Mouse (Mus musculus) CH12.LX (cell line): ENCODE measurements at regions not wholly inside any gene's neighbourhood (a gene's known extent, or its start where the extent isn't known, plus 50 kb on each side); places are given as distances from the start of the nearest gene placed in this dataset.

ENCODE experiments used
- DNase-seq: peaks from one replicate; pipeline ENCODE4 v3.0.0-alpha.2; 2013; ENCODE audit errors: extremely low read depth
- H3K27ac ChIP-seq: 2 replicates; pipeline ENCODE4 v1.5.1; 2012; ENCODE audit warnings: low read depth, mild to moderate bottlenecking, control low read depth, moderate library complexity; ENCODE audit not compliant: insufficient read depth
- H3K27me3 ChIP-seq: replicated peaks from 2 replicates; pipeline ENCODE3; 2012; ENCODE audit warnings: inconsistent platforms
- H3K36me3 ChIP-seq, 2 experiments: replicated peaks in 1 of 2; 2 replicates each; pipeline versions ENCODE3 to v1.6.1; 2012; ENCODE audit warnings: inconsistent platforms in 1 of 2, low read length in 1 of 2, mild to moderate bottlenecking in 1 of 2, mixed read lengths in 1 of 2, moderate library complexity in 1 of 2; ENCODE audit not compliant: control insufficient read depth in 1 of 2, insufficient read depth in 1 of 2
- H3K4me1 ChIP-seq, 2 experiments: 2 replicates each; pipeline ENCODE4 v1.6.1; 2012; ENCODE audit warnings: inconsistent platforms in 1 of 2, moderate library complexity in 1 of 2; ENCODE audit not compliant: insufficient read depth in 2 of 2, control insufficient read depth in 1 of 2
- H3K4me2 ChIP-seq: 2 replicates; pipeline ENCODE4 v1.6.1; 2012; ENCODE audit warnings: low read depth, mild to moderate bottlenecking, control low read depth; ENCODE audit not compliant: poor library complexity, insufficient read depth, severe bottlenecking
- H3K4me3 ChIP-seq, 3 experiments: fragments of 150-350 bp in 1 of 3; sonication (generic) in 1 of 3; replicated peaks in 1 of 3; 2 replicates each; pipeline versions ENCODE3 to v1.5.1; 2011 to 2012; ENCODE audit warnings: low read depth in 2 of 3, low read length in 2 of 3, mild to moderate bottlenecking in 2 of 3, moderate library complexity in 2 of 3, control low read depth in 1 of 3, improper control_type of control experiment in 1 of 3, inconsistent platforms in 1 of 3, mixed read lengths in 1 of 3; ENCODE audit not compliant: poor library complexity in 1 of 3
- H3K79me2 ChIP-seq: replicated peaks from 2 replicates; pipeline ENCODE4 v1.6.1; 2012; ENCODE audit warnings: mild to moderate bottlenecking, moderate library complexity; ENCODE audit not compliant: control insufficient read depth, poor library complexity, insufficient read depth, severe bottlenecking; ENCODE audit errors: extremely low read depth
- H3K9ac ChIP-seq: 2 replicates; pipeline ENCODE4 v1.6.1; 2012; ENCODE audit warnings: low read depth, mild to moderate bottlenecking, control low read depth, moderate library complexity; ENCODE audit not compliant: insufficient read depth
- H3K9me3 ChIP-seq: replicated peaks from 2 replicates; pipeline ENCODE3; 2012; ENCODE audit warnings: low read length, inconsistent platforms, mixed read lengths
- CHD2 ChIP-seq: IDR thresholded peaks from 2 replicates; pipeline ENCODE4 v1.6.1; 2011; ENCODE audit warnings: low read length, improper control_type of control experiment
- HCFC1 ChIP-seq: IDR thresholded peaks from 2 replicates; pipeline ENCODE4 v1.6.1; 2012; ENCODE audit warnings: low read depth, mild to moderate bottlenecking, inconsistent platforms, low read length, improper control_type of control experiment
- MYC ChIP-seq: IDR thresholded peaks from 2 replicates; pipeline ENCODE4 v1.6.1; 2011; ENCODE audit warnings: low read depth, mild to moderate bottlenecking, improper control_type of control experiment, low read length
- USF2 ChIP-seq: conservative IDR thresholded peaks from 2 replicates; pipeline ENCODE4 v1.6.1; 2011; ENCODE audit warnings: low read depth, low read length, improper control_type of control experiment
- ZKSCAN1 ChIP-seq: IDR thresholded peaks from 2 replicates; pipeline ENCODE4 v1.6.1; 2012; ENCODE audit warnings: low read depth, inconsistent platforms, low read length, improper control_type of control experiment, borderline replicate concordance
- dilution Hi-C: fragments of 300-500 bp; cut with MboI; formaldehyde crosslinking; loops from 2 replicates; pipeline ENCODE4 v1.14.3; 2020; ENCODE audit warnings: low sequenced_read_pairs; ENCODE audit not compliant: extremely low pct_unique_long_range_greater_than_20kb, extremely low pct_ligation_motif_present
- in situ Hi-C: fragments of 300-500 bp; cut with MboI; formaldehyde crosslinking; loops from 3 replicates; pipeline ENCODE4 v1.14.3; 2019; ENCODE audit warnings: low sequenced_read_pairs, low pct_ligation_motif_present, low pct_unique_long_range_greater_than_20kb, mixed read lengths

DNA sequence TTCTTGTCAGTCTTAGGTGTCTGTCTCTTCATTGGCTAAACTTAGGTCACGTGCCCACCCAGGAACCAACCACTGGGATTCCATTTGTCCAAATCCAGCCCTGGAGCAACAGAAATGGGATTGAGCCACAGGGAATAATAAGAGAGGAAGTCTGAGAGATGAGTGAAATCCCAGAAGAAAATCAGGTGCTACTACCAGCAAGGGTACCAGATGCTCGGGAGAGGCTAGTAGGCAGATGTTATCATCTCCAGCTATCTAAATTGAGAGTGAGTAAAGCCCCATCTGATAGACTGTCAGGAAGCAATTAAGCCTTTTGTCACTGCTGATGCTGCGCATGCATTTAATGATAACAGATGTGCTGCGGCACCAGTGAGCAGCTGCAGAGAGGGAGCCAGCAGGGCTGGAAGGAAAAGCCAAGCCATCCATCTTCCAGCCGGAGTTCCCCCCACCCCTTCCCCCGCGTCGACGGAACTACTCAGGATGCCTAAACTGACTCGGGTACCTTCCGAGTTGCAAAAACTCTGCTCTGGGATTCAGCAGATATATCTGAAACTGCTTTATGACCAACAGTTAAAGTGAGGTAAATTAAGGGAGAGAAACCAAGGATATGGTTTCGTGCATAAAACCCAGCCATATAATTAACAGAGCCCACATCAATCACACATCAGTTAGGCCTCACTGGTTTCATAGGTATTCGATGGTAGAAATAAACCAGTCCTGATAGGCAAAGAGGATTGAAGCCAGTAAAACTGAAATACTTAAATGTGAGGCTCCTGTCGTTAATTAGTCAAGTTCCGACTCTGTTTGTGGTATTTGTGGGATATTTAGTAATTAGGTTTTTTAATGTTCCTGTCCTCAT, 53.1 kb upstream of the Fam78b start:
- no peak for DNase-seq
- Histone ChIP-seq H3K27me3 (peaks cover 11% of the 10 kb centered on the region), H3K4me3 (no peak overlapping the region), H3K36me3 (no peaks in the 10 kb centered on the region), H3K27ac (no peak overlapping the region), H3K79me2 (no peaks in the 10 kb centered on the region), H3K9me3 (no peaks in the 10 kb centered on the region), H3K9ac (no peak overlapping the region)
- in situ Hi-C loops (no loop called here), dilution Hi-C loops (no loop called here)
- no peak for TF ChIP-seq ZKSCAN1
- TF ChIP-seq USF2 = no peak
- TF ChIP-seq HCFC1 = no peak
- TF ChIP-seq CHD2 = no peak
- TF ChIP-seq MYC = no peak
- TF ChIP-seq, all 38 proteins: peak for 0
- Histone ChIP-seq H3K4me1 (no peaks in the 10 kb centered on the region), H3K4me2 (no peak overlapping the region)
